Mouse (Mus musculus) hindbrain, postnatal 0 days (tissue): ENCODE measurements around the gene Ccl17. TPM values are rescaled to one million over a fixed set of nuclear protein-coding genes. Genes with fewer than 3 reads are reported as not detected.

Experiments used
- ATAC-seq: fragments of 200-750 bp; cut with Nextera tagmentation; 2 replicates; pipeline ENCODE4 v1.8.0; 2017; ENCODE audit warnings: mild to moderate bottlenecking, moderate TSS enrichment, moderate library complexity
- DNase-seq: peaks from one replicate; pipeline ENCODE4 v3.0.0-alpha.2; 2015; ENCODE audit warnings: low spot score
- H3K27ac ChIP-seq: fragments of 300-500 bp; sonication (generic); 2 replicates; pipeline ENCODE4 v1.5.1; 2014; ENCODE audit warnings: mild to moderate bottlenecking
- H3K27me3 ChIP-seq: fragments of 300-500 bp; sonication (generic); 2 replicates; pipeline ENCODE4 v1.6.1; 2014; ENCODE audit warnings: low read length, mixed read lengths; ENCODE audit not compliant: insufficient read depth
- H3K36me3 ChIP-seq: fragments of 300-500 bp; sonication (generic); 2 replicates; pipeline ENCODE4 v1.6.1; 2014; ENCODE audit warnings: low read length, mixed read lengths; ENCODE audit not compliant: insufficient read depth
- H3K4me1 ChIP-seq: fragments of 300-500 bp; sonication (generic); 2 replicates; pipeline ENCODE4 v1.6.1; 2014; ENCODE audit warnings: antibody characterized with exemption, low read length, mixed read lengths; ENCODE audit not compliant: insufficient read depth
- H3K4me2 ChIP-seq: fragments of 300-500 bp; sonication (generic); 2 replicates; pipeline ENCODE4 v1.6.1; 2014; ENCODE audit warnings: low read depth, mild to moderate bottlenecking, low read length, moderate library complexity, mixed read lengths
- H3K4me3 ChIP-seq: fragments of 300-500 bp; sonication (generic); 2 replicates; pipeline ENCODE4 v1.5.1; 2014; ENCODE audit warnings: low read length
- H3K9ac ChIP-seq: fragments of 300-500 bp; sonication (generic); replicated peaks from 2 replicates; pipeline ENCODE4 v1.6.1; 2014; ENCODE audit warnings: mild to moderate bottlenecking, low read length, moderate library complexity, mixed read lengths
- H3K9me3 ChIP-seq: fragments of 300-500 bp; sonication (generic); 2 replicates; pipeline ENCODE4 v1.6.1; 2016; ENCODE audit warnings: low read length, mixed read lengths
- CTCF ChIP-seq: IDR thresholded peaks from 2 replicates; pipeline ENCODE4 v1.5.1; 2016; ENCODE audit warnings: antibody characterized with exemption, control low read depth, low read depth
- WGBS: fragments of 180-500 bp; shearing (Covaris S2); extraction: QIAGEN DNeasy Blood & Tissue Kit; methylation state at CpG from one replicate; pipeline ENCODE4 v1.1.7; 2014; 5-methylcytosine and 5-hydroxymethylcytosine counted together
- polyA plus RNA-seq: library from polyadenylated mRNA; unstranded; fragments of >200 nt; fragmentation: Nextera tagmentation; extraction: Ambion mirVana; gene quantifications from 2 replicates; pipeline ENCODE4 v1.2.1, GENCODE M21; 2015
- total RNA-seq: library from RNA; depleted of rRNA; stranded (reverse); fragments of >200 nt; gene quantifications from 2 replicates; pipeline ENCODE4 v1.2.3, GENCODE M21; 2014

The Ccl17 gene
- total and polyA plus RNA-seq, 2 experiments from 2014 or later = 4.8 TPM; not detected in 1

GRCm38 (mm10) chr8:94780491-94781154 is 29.6 kb upstream of the Ccl17 start:
- Histone ChIP-seq H3K4me3 (no peak overlapping the region), H3K4me2 (no peak overlapping the region), H3K9ac (no peak overlapping the region), H3K27me3 (no peaks in the 10 kb centered on the region), H3K9me3 (no peaks in the 10 kb centered on the region), H3K4me1 (peaks cover 4% of the 10 kb centered on the region; the same call in 1 of the 2 replicates), H3K36me3 (no peaks in the 10 kb centered on the region), H3K27ac (no peak overlapping the region)
- TF ChIP-seq CTCF = no peak
- ATAC-seq (no peak), DNase-seq (no peak)
- WGBS = 81% methylated on average over 21 of the region's 21 CpGs

DNA sequence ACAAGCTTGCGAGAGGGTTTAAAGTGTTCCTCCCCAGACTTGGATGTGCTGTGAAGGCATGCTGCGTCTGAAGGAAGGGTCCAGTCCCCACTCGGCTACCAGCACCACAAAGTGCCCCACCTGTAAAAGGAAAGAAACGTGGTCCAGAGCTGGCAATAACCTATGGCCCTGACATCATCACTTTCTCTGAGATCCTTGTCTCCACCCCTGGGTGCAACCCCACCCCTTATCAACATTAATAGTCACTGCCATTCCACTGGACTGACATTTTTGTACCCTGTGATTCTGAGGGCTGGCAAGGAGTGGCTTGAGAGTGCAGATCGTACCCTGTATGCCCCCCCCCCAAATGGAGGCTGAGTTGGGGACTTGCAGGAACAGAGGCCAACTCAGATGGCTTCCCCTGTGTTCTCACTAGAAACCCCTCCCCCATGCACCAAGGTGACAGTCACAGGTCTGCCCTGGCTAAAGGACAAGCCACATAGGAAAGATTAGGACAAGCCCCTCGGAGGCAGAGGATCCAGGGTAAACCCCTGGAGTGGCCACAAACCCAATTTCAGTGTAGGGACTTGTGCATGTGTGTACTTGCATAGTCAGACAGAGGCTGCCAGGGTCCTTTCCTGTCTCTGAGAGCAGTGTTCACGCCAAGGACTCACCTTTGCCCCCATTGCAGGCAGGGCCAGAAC is 29.0 kb upstream of the Ccl17 start:
- Histone ChIP-seq H3K27me3 (no peaks in the 10 kb centered on the region), H3K27ac (no peak overlapping the region), H3K4me2 (no peak overlapping the region), H3K9ac (no peak overlapping the region), H3K9me3 (no peaks in the 10 kb centered on the region), H3K4me3 (no peak overlapping the region), H3K4me1 (peaks cover 4% of the 10 kb centered on the region; the same call in 1 of the 2 replicates), H3K36me3 (no peaks in the 10 kb centered on the region)
- no peak for ATAC-seq
- no peak for TF ChIP-seq CTCF
- DNase-seq = no peak
- WGBS = 63% methylated on average over 7 of the region's 7 CpGs

DNA sequence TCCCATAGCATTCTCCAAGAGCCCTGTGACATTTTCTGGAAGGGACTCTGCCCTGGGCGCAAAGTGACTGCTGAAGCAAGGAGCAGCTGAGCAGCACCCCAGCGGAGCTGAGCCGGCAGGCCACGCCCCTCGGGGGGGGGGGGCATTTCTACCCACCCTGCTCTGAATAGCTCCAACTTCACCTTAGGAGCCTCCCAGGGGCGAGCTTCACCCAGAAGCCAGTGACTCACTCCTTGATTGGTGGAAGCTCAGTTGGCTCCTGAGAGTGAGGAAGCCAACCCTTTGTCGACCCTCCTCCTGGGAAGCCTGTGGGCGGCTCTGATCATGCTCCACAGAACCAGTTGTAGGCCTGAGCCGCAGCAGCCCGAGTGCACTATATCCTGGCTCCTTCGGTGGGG is 28.4 kb upstream of the Ccl17 start:
- Histone ChIP-seq H3K4me1 (peaks cover 4% of the 10 kb centered on the region; the same call in 1 of the 2 replicates), H3K9me3 (no peaks in the 10 kb centered on the region), H3K9ac (no peak overlapping the region), H3K4me2 (no peak overlapping the region), H3K4me3 (no peak overlapping the region), H3K36me3 (no peaks in the 10 kb centered on the region), H3K27ac (no peak overlapping the region), H3K27me3 (no peaks in the 10 kb centered on the region)
- 16% methylated on average over 11 of the region's 11 CpGs for WGBS
- no peak for TF ChIP-seq CTCF
- no peak for ATAC-seq
- DNase-seq = no peak

GRCm38 (mm10) chr8:94783890-94784289 is 26.4 kb upstream of the Ccl17 start:
- WGBS = 83% methylated on average over 4 of the region's 4 CpGs

GRCm38 (mm10) chr8:94785247-94785985 is 24.8 kb upstream of the Ccl17 start:
- no peak overlapping the region for H3K9ac ChIP-seq
- H3K36me3 ChIP-seq = no peaks in the 10 kb centered on the region
- ATAC-seq = no peak
- H3K27me3 ChIP-seq = no peaks in the 10 kb centered on the region
- H3K4me2 ChIP-seq = no peak overlapping the region
- peak; percentile 18 for DNase-seq
- no peaks in the 10 kb centered on the region for H3K9me3 ChIP-seq
- 71% methylated on average over 12 of the region's 12 CpGs for WGBS
- TF ChIP-seq CTCF = peak; percentile 46; the same call in 1 of the 2 replicates
- H3K4me3 ChIP-seq = no peak overlapping the region
- H3K4me1 ChIP-seq = no peaks in the 10 kb centered on the region
- H3K27ac ChIP-seq = no peak overlapping the region

More at GRCm38 (mm10) chr8:94783890-94784289, 26.4 kb upstream of the Ccl17 start:
- Histone ChIP-seq H3K9me3 (no peaks in the 10 kb centered on the region), H3K4me3 (no peak overlapping the region), H3K4me2 (no peak overlapping the region), H3K9ac (no peak overlapping the region), H3K4me1 (no peaks in the 10 kb centered on the region), H3K36me3 (no peaks in the 10 kb centered on the region), H3K27me3 (no peaks in the 10 kb centered on the region), H3K27ac (no peak overlapping the region)
- TF ChIP-seq CTCF = no peak
- DNase-seq = no peak
- no peak for ATAC-seq

GRCm38 (mm10) chr8:94785995-94786595 is 24.2 kb upstream of the Ccl17 start:
- ATAC-seq (no peak), DNase-seq (no peak)
- TF ChIP-seq CTCF = no peak
- Histone ChIP-seq H3K4me2 (no peak overlapping the region), H3K27ac (no peak overlapping the region), H3K27me3 (no peaks in the 10 kb centered on the region), H3K4me1 (no peaks in the 10 kb centered on the region), H3K9ac (no peak overlapping the region), H3K9me3 (no peaks in the 10 kb centered on the region), H3K36me3 (no peaks in the 10 kb centered on the region), H3K4me3 (no peak overlapping the region)
- WGBS = 77% methylated on average over 6 of the region's 6 CpGs
